Mouse (Mus musculus) adrenal gland, postnatal 25 days (tissue): ENCODE data around the gene Kcna7. TPM values are rescaled to one million over a fixed set of nuclear protein-coding genes. Genes with fewer than 3 reads are reported as not detected.
A peak's percentile ranks its signal among the peaks of the same experiment; 100 is the strongest.
"Not testable (repeated sequence)": the region's sequence is repeated elsewhere in the genome, so short reads cannot be mapped to it uniquely, and the experiment has no call there.

ENCODE experiments used
- DNase-seq: peaks from one replicate; pipeline ENCODE4 v3.0.0; 2021; ENCODE audit warnings: mixed read lengths
- total RNA-seq: library from RNA; stranded (reverse); gene quantifications from 2 replicates; pipeline ENCODE4 v1.2.3, GENCODE M21; 2021

The Kcna7 gene
- total RNA-seq, 1 experiment from 2014 or later: not detected

- no peak for DNase-seq
Observed at GRCm38 (mm10) chr7:45395129-45395541, 10.3 kb upstream of the Kcna7 start.

DNA sequence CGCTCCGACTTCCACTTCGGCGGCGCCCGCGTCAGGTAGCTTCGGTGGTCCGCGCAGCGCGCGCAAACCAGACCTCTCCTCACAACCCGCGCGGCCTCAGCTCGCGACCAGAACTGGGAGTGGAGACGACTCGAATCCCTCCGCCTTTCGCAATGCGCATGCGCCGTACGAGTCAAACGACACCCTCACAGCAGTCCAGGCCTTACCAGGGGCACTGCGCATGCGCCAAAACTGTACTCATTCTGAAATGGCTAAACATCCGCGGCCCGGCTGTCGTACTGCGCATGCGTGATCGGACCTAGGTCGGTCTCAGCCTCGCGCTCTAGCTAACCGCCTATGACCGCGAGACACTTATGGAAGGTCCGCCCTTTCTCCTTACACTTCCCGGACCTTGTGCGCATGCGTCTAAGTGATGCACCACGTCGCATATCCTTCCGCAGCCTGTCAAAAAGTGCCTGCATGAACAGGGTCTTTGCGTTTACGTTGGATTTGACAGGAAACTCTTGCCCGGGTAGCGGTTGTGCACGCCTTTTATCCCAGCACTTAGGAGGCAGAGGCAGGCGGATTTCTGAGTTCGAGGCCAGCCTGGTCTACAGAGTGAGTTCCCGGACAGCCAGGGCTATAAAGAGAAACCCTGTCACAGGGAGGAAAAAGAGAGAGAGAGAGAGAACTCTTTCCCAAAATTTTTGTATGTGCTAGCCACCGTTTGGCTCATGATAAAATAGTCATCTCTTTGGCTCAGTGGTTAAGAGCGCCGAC, 9.7 kb upstream of the Kcna7 start, which contains the start of gene Snrnp70:
Gene Snrnp70, minus strand, starts transcription at position 165 of the 759 bp plus-strand sequence.
- DNase-seq: peak; percentile 100

- not testable (repeated sequence) for DNase-seq
Observed at GRCm38 (mm10) chr7:45396337-45396775, 9.1 kb upstream of the Kcna7 start.

DNA sequence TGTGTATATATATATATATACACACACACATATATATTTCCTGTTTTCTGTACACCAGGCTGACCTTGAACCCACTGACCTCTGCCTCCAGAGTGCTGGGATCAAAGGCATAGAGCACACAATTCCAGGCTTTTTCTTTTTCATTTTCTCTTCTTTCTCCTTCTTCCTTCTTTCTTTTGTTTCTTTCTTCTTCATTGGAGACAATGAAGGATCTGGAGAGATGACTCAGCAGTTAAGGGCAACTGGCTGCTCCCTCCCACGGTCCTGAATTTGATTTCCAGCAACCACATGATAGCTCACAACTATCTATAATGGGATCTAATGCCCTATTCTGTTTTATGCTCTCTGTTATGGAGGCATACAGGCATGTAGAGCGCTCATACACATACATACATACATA, 8.7 kb upstream of the Kcna7 start:
- DNase-seq: no peak

GRCm38 (mm10) chr7:45401521-45402085, 3.9 kb upstream of the Kcna7 start:
- DNase-seq: no peak

GRCm38 (mm10) chr7:45403532-45404261, 1.8 kb upstream of the Kcna7 start:
- peak; percentile 70 for DNase-seq

GRCm38 (mm10) chr7:45406157-45407156, 1.0 kb downstream of the Kcna7 start:
- peak; percentile 32 for DNase-seq

- no peak for DNase-seq
Observed at GRCm38 (mm10) chr7:45407836-45408235, 2.4 kb downstream of the Kcna7 start.

DNA sequence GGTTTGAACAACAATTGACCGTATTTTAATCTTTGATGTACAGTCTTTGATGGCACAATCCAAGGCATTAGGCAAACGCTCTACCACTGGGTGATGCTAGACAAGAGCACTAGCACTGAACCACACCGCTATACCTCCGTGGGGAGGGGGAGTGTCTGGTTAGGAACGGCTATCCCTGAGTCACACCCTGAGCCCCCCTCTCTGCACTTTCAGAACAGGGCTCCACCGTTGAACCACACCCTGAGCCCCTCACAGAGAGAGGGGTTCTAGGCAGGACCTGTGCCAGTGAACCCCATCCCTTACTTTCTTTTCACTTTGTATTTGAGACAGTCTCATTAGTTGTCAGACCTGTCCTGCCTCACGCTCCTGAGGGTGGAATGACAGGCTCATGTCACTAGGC, 2.9 kb downstream of the Kcna7 start:
- no peak for DNase-seq

DNA sequence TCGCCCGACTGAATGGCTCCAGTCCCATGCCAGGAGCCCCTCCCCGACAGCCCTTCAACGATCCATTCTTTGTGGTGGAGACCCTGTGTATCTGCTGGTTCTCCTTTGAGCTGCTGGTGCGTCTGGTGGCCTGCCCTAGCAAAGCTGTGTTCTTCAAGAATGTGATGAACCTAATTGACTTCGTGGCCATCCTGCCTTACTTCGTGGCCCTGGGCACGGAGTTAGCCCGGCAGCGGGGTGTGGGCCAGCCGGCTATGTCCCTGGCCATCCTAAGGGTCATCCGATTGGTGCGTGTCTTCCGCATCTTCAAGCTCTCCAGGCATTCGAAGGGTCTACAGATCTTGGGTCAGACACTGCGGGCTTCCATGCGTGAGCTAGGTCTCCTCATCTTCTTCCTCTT, 3.5 kb downstream of the Kcna7 start:
- no peak for DNase-seq

DNA sequence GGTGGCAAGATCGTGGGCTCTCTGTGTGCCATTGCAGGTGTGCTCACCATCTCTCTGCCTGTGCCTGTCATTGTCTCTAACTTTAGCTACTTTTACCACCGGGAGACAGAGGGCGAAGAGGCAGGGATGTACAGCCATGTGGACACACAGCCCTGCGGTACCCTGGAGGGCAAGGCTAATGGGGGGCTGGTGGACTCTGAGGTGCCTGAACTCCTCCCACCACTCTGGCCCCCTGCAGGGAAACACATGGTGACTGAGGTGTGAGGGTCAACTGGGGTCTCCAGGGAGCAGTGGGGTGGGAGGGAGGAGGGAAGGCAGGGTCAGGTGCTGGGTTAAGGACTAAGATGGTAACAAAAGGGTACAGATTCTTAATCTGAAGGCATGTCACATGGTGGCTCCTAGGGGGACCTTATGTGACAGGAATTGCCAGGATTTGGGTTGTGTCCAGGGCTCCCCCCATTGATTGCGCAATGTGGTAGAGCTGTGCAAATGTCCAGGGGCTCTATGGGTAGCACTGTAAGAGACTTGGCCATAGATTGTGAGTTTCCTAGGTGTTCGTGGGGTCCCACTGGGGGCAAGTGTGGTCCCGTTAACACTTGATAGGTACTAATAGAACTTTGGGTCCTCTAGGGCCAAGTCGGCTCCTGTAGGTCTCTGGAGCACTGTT, 4.2 kb downstream of the Kcna7 start:
- no peak for DNase-seq

DNA sequence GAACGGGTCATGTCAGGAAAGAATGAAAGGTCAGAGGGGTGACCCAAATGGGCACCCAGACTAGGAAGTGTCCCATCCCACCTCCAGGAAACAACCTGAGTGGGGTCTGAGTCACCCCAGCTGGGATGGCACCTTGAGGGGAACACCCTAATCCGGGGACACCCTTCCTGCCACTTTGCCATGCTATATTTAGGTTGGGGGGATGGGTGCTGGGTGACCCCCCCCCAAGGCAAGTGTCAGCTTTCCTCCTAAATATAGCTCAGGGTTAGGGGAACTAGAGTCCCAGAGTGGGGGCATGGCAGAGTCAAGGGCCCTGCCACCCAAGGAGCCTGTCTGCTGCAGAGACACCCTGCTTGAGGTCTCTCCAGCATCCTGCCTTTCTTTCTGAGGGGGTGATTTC, 7.0 kb downstream of the Kcna7 start:
- no peak for DNase-seq

DNA sequence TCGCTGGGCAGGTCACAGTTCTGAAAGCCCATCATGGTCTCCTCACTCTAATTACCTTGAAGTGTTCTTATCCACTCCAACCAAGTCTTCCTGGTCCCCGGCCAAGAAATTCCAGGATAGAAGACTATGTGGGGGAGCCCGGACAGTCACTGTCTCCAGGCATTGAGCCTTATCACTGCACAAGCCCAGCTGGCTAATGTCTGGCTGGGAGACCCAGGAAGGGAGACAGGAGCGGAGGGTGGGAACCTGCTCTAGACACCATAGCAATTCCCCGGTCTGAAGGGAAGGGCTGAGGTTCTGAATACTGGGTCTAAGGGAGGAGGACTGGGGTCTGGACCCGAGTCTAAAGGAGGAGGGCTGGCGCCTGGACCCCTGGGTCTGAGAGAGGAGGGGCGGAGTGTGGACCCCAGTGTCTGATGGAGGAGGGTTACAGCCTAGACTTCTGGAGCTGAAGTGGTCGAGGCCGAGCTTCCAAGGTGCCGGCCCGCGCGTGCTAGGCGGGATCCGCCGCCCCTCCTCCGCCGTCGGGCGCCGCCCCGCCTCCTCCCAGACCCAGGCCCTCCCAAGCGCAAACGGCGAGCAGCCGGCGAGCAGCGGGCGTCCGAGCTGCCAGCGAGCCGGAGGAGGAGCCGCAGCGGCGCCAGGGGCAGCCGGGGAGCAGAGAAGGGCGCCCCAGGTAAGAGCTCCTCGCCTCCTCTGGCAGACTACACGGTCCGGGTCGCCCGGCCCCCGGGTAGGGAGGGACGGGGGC, 7.8 kb downstream of the Kcna7 start, which contains the start of gene Ntf5:
Gene Ntf5, plus strand, starts transcription at position 583 of the 751 bp plus-strand sequence.
- peak; percentile 34 for DNase-seq

- no peak for DNase-seq
Observed at GRCm38 (mm10) chr7:45413864-45414739, 8.6 kb downstream of the Kcna7 start.

GRCm38 (mm10) chr7:45414740-45415224, 9.3 kb downstream of the Kcna7 start:
- DNase-seq: no peak

GRCm38 (mm10) chr7:45415636-45416035, 10.2 kb downstream of the Kcna7 start:
- DNase-seq: no peak

- DNase-seq: no peak
Observed at GRCm38 (mm10) chr7:45417962-45418492, 12.6 kb downstream of the Kcna7 start.

GRCm38 (mm10) chr7:45419859-45420614, 14.6 kb downstream of the Kcna7 start:
- no peak for DNase-seq
